Mouse (Mus musculus) regulatory T cell (primary cell): ENCODE results near the gene Dnajb2.

Experiments
- in situ Hi-C: fragments of 300-600 bp; cut with MboI, MseI; formaldehyde crosslinking; loops from one replicate; pipeline ENCODE4 v1.15.1; 2025; ENCODE audit warnings: high pct_unique_total_duplicates

Dnajb2 gene

DNA sequence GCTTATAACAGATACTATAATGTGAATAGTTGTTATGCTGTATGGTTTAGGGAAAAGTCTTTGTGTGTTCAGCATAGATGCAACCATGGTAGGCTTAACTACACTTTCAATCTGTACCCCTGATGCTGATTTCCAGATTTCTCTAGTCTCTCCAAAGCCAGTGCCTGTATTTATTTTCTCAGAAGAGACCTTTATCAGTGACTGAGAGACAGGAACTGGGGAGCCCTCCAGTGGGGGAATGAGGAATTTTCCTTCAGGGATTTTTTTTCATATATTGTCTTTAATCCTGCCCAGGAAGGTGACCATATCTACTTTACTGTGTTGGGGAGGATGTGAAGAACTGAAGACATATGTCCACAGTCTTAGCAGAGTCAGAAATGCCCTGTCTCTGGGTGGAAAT is 54.4 kb downstream of the Dnajb2 start:
- in situ Hi-C loops = no loop called here

GRCm38 (mm10) chr1:75291321-75291720 is 55.1 kb downstream of the Dnajb2 start:
- in situ Hi-C loops = no loop called here

DNA sequence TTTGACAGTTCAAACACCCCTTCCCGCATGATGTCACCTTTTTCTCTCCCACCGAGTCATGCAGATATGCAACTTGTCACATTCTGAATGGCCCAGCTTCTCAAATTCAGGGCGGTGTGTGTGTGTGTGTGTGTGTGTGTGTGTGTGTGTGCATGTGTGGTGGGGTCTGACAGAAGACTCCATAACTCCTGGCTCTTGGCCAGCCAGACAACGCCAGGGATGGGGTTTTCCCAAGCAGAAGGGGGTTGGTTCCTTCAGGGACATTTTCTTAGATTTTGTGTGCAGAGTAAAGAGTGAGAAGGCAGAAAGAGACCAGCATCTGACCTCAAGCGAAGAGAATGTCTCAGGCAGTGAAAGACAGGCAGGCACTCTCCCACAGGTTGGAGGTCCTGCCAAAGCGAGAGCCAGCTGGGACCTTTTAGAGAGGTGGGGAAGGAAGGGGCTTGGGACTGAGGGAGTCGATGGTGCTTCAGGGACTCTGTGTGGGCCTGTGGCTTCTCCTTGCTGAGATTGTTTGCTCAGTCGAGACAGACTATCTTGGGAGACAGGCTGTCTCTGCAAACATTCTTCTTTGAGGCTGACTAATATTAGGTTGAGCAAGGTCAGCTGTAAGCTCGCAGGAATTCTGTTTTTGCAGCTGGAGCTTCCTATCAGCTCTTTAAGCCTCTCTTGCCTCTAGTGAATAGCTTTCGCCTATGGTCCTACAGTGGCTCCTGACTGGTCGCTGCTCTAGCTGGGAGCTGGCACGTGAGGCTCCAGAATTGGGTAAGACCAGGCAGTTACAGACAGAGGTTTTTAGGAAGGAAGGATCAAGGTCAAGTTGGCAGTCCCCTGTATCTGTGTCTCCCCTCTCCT is 56.5 kb downstream of the Dnajb2 start:
- in situ Hi-C loops = no loop called here

GRCm38 (mm10) chr1:75293331-75293701 is 57.1 kb downstream of the Dnajb2 start:
- in situ Hi-C loops = no loop called here

- in situ Hi-C loops = no loop called here
These were observed 58.1 kb downstream of the Dnajb2 start for GRCm38 (mm10) chr1:75294294-75294693.
